Mouse (Mus musculus): ENCODE measurements around the gene Cntnap5b.

Gene Cntnap5b

GRCm38 (mm10) chr1:100171566-100171965, 399.0 kb downstream of the Cntnap5b start:
- no peak for DNase-seq (ENCODE audit: low spot score)

- no peak for DNase-seq (ENCODE audit: low spot score)
Measured at GRCm38 (mm10) chr1:100180050-100180449, 407.5 kb downstream of the Cntnap5b start.

GRCm38 (mm10) chr1:100231980-100232608, 459.5 kb downstream of the Cntnap5b start:
- DNase-seq (ENCODE audit: low spot score): peak; percentile 9

- no peak for DNase-seq (ENCODE audit: low spot score)
Measured at GRCm38 (mm10) chr1:100251964-100252363, 479.4 kb downstream of the Cntnap5b start.

- DNase-seq (ENCODE audit: low spot score): no peak
Measured at GRCm38 (mm10) chr1:100310687-100311086, 538.1 kb downstream of the Cntnap5b start.

GRCm38 (mm10) chr1:100331066-100331465, 558.5 kb downstream of the Cntnap5b start:
- no peak for DNase-seq (ENCODE audit: low spot score)

- DNase-seq (ENCODE audit: low spot score): no peak
Measured at GRCm38 (mm10) chr1:100369415-100370113, 597.0 kb downstream of the Cntnap5b start.

- DNase-seq (ENCODE audit: low spot score): no peak
Measured at GRCm38 (mm10) chr1:100386252-100386651, 613.7 kb downstream of the Cntnap5b start.

- DNase-seq (ENCODE audit: low spot score): no peak
Measured at GRCm38 (mm10) chr1:100394034-100394433, 621.5 kb downstream of the Cntnap5b start.

- no peak for DNase-seq (ENCODE audit: low spot score)
Measured at GRCm38 (mm10) chr1:100416658-100417224, 644.2 kb downstream of the Cntnap5b start.

GRCm38 (mm10) chr1:100430038-100430774, 657.6 kb downstream of the Cntnap5b start:
- DNase-seq (ENCODE audit: low spot score): no peak

GRCm38 (mm10) chr1:100463877-100464276, 691.3 kb downstream of the Cntnap5b start:
- DNase-seq (ENCODE audit: low spot score): no peak

GRCm38 (mm10) chr1:100465226-100465625, 692.7 kb downstream of the Cntnap5b start:
- no peak for DNase-seq (ENCODE audit: low spot score)

GRCm38 (mm10) chr1:100467595-100467994, 695.0 kb downstream of the Cntnap5b start:
- no peak for DNase-seq (ENCODE audit: low spot score)

GRCm38 (mm10) chr1:100509866-100510265, 737.3 kb downstream of the Cntnap5b start:
- no peak for DNase-seq (ENCODE audit: low spot score)
